ENCODE assay signal across 8 mouse cellular contexts in the genomic region with DNA sequence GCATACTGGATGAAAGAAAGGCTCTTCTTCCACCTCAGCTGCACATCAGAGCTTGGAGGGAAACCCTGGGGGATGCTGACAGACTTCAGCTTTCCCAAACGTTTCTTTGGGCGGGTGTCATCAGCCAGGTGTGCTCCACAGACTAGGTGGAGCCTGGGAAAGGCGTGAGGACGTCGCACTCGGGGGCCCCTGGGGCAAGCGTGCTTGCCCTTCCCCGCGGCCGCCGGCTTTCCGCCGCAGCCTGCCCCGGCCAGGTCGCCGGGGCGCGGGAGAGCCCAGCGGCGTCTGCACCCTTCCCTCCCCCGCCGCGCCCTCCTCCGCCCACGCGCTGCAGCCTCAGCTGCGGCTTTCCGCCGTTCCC. TPM values are rescaled to one million over a fixed set of nuclear protein-coding genes. Genes with fewer than 3 reads are reported as not detected.
DNase-seq lines count a peak whose midpoint lies in the region; ATAC-seq and TF ChIP-seq lines count a peak whose summit lies in the region.

No protein-coding gene starts in this region.

- peak overlapping the region; percentile 91 for H3K9ac ChIP-seq in limb, embryonic 14.5 days (ENCODE audit: low read depth, low read length, severe bottlenecking)

- H3K4me1 ChIP-seq in embryonic fibroblast, embryonic 13.5 days (ENCODE audit: control insufficient read depth, insufficient read depth, low read length) = peaks cover 6% of the 10 kb centered on the region; the same call in 1 of the 2 replicates
- H3K4me1 ChIP-seq in limb, embryonic 14.5 days (ENCODE audit: control insufficient read depth, insufficient read depth, low read length) = peaks cover 11% of the 10 kb centered on the region
- H3K4me1 ChIP-seq in small intestine, adult 2 months (ENCODE audit: control insufficient read depth, insufficient read depth, insufficient read length, low read length) = no peaks in the 10 kb centered on the region

- no peaks in the 10 kb centered on the region for H3K27me3 ChIP-seq in limb, embryonic 14.5 days (ENCODE audit: control insufficient read depth, insufficient read depth, low read length)
- H3K27me3 ChIP-seq in small intestine, adult 2 months (ENCODE audit: control insufficient read depth, insufficient read depth, low read length) = no peaks in the 10 kb centered on the region

- H3K27ac ChIP-seq in embryonic fibroblast, embryonic 13.5 days (ENCODE audit: insufficient read depth, low read length) = peak overlapping the region; percentile 81
- peak overlapping the region; percentile 94 for H3K27ac ChIP-seq in limb, embryonic 14.5 days (replicated peaks; ENCODE audit: low read depth, low read length)
- H3K27ac ChIP-seq in small intestine, adult 2 months (ENCODE audit: insufficient read depth, low read depth, low read length) = peak overlapping the region; percentile 64

- no peak for DNase-seq in frontal cortex, postnatal 25 days (ENCODE audit: low spot score in 2 of 2)
- DNase-seq in 3T3-L1 (ENCODE audit: low read depth, low spot score) = peak; percentile 58
- DNase-seq in limb, embryonic 14.5 days (ENCODE audit: low spot score) = no peak
- DNase-seq in adrenal gland, postnatal 10 days = no peak
- no peak for DNase-seq in gastrocnemius, adult 18-20 months (ENCODE audit: low spot score)

- peak; percentile 29; the same call in 1 of the 2 replicates for ATAC-seq in frontal cortex, adult (ENCODE audit: low TSS enrichment)
- ATAC-seq in limb, embryonic 14.5 days (ENCODE audit: low FRiP score, low read depth) = no peak; the same call in 1 of the 2 replicates

- no peaks in the 10 kb centered on the region for H3K36me3 ChIP-seq in limb, embryonic 14.5 days (ENCODE audit: control insufficient read depth, insufficient read depth, low read length)
- no peaks in the 10 kb centered on the region for H3K36me3 ChIP-seq in small intestine, adult 2 months (ENCODE audit: control insufficient read depth, insufficient read depth, low read length)

- peak overlapping the region; percentile 91 for H3K4me2 ChIP-seq in limb, embryonic 14.5 days (replicated peaks; ENCODE audit: low read depth, low read length, severe bottlenecking)

- TF ChIP-seq POLR2A in embryonic fibroblast, embryonic 13.5 days (IDR thresholded peaks at IDR 0.05; ENCODE audit: low read depth, low read length) = peak; percentile 58; the same call in 1 of the 2 replicates
- no peak for TF ChIP-seq POLR2A in limb, embryonic 14.5 days (IDR thresholded peaks at IDR 0.05; ENCODE audit: borderline replicate concordance, extremely low read depth, insufficient read depth, insufficient read length)
- TF ChIP-seq POLR2A in small intestine, adult 2 months (IDR thresholded peaks at IDR 0.05; ENCODE audit: low read depth, low read length) = no peak

- peak overlapping the region; percentile 42 for H3K4me3 ChIP-seq in embryonic fibroblast, embryonic 13.5 days (ENCODE audit: insufficient read depth, low read length)
- H3K4me3 ChIP-seq in limb, embryonic 14.5 days (replicated peaks; ENCODE audit: low read length) = peak overlapping the region; percentile 72
- peak overlapping the region; percentile 80 for H3K4me3 ChIP-seq in small intestine, adult 2 months (ENCODE audit: low read depth, low read length)

- no peaks in the 10 kb centered on the region for H3K9me3 ChIP-seq in limb, embryonic 14.5 days (ENCODE audit: control insufficient read depth, low read length)

- TF ChIP-seq CTCF in embryonic fibroblast, embryonic 13.5 days (IDR thresholded peaks at IDR 0.05; ENCODE audit: borderline replicate concordance, insufficient read depth, low read length) = no peak
- TF ChIP-seq CTCF in small intestine, adult 2 months (IDR thresholded peaks at IDR 0.05; ENCODE audit: extremely low read depth, insufficient read length, insufficient replicate concordance, low read depth, low read length) = no peak

- 1% methylated on average over 20 of the region's 29 CpGs for WGBS in limb, embryonic 14.5 days
- under 1% methylated on average over 29 of the region's 29 CpGs for WGBS in small intestine, adult 2 months

RNA-seq across cellular contexts. Expression of a gene that starts 21.0 kb away (rescaled TPM):
- 150 and 177 TPM in 2 replicates for polyA plus RNA-seq in embryonic fibroblast, embryonic 13.5 days (2011; ENCODE audit: insufficient read length, low read depth, missing spikeins)
- 158 and 226 TPM in 2 replicates for polyA plus RNA-seq in limb, embryonic 14.5 days (2012; rRNA removed)
- polyA plus RNA-seq in limb, embryonic 14.5 days (2014; fragmentation: Nextera tagmentation; extraction: Ambion mirVana) = 111 and 115 TPM in 2 replicates
- 19.9 and 30.2 TPM in 2 replicates for polyA plus RNA-seq in small intestine, adult 2 months (2012; rRNA removed)
- total RNA-seq in adrenal gland, postnatal 10 days (2021) = 10 to 100 TPM; 82.5 to 95.3 TPM
- total RNA-seq in gastrocnemius, adult 18-20 months (2021) = 10 to 100 TPM; 22.4 to 29.2 TPM
